Mouse (Mus musculus): ENCODE data around the gene Pmpcb. TPM values are rescaled to one million over a fixed set of nuclear protein-coding genes. Genes with fewer than 3 reads are reported as not detected.

Pmpcb gene
- total and polyA plus RNA-seq, 2 experiments from 2014 or later: 64.7 to 68.6 TPM

DNA sequence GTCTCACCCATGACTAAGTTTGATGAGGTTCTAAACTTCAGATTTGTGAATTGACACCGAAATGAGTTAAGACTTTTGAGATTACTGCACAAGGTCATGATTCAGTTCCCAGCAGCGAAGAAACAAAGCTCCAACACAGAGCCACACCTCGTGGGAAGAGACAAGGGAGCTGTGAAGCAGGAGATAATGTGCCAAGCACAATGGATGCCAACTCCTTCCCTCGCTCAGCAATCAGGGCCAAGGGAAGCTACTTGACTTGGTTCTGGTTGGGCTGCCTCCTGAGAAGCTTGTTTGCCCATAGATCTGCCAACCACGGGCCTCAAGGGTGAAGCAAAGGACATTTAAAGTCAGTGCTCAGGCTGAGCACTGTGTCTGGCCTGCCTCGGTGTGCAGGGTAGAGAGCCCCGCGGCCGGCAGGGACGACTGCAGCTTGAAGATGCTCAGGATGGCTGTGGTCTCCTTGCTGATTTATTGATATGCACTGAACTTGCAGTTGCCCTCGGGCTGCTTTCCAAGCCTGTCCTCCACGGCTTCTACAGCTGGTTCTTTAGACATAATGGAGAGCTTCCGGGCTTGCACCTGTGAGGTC, 24.7 kb upstream of the Pmpcb start:
- no peaks in the 10 kb centered on the region for H3K4me1 ChIP-seq (ENCODE audit: insufficient read depth, low read length)
- H3K9me3 ChIP-seq (ENCODE audit: low read length): no peaks in the 10 kb centered on the region
- no peak overlapping the region for H3K27ac ChIP-seq (ENCODE audit: low read depth, low read length)
- H3K27me3 ChIP-seq (ENCODE audit: insufficient read depth, low read length): no peaks in the 10 kb centered on the region
- no peak for ATAC-seq (ENCODE audit: low FRiP score)
- TF ChIP-seq CTCF (IDR thresholded peaks at IDR 0.05): no peak
- H3K4me3 ChIP-seq (ENCODE audit: low read depth, low read length): no peak overlapping the region
- DNase-seq (ENCODE audit: low spot score): no peak
- H3K9ac ChIP-seq (replicated peaks; ENCODE audit: low read length, poor library complexity, severe bottlenecking): no peak overlapping the region
- H3K4me2 ChIP-seq (ENCODE audit: low read depth, low read length, poor library complexity, severe bottlenecking): no peak overlapping the region
- 72% methylated on average over 13 of the region's 13 CpGs for WGBS
- no peaks in the 10 kb centered on the region for H3K36me3 ChIP-seq (ENCODE audit: insufficient read depth, low read length)

DNA sequence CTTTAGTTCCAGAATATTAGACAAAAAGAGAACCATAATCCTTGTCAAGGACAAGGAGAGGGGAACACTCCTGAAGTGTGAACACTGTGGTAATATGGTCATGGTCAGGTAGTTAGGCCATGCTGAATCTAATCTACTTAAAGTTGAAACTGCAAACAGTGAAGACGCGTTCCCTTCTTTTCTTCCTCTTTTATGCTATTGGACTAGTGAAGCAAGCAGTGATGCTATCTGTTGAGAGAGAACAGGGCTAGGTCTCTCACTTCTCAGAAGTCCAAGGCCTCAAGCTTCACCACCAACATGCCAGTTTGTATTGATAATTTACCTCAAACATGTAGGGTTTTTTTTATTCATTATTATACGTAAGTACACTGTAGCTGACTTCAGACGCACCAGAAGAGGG, 22.5 kb upstream of the Pmpcb start:
- no peak overlapping the region for H3K9ac ChIP-seq (replicated peaks; ENCODE audit: low read length, poor library complexity, severe bottlenecking)
- no peak overlapping the region for H3K27ac ChIP-seq (ENCODE audit: low read depth, low read length)
- no peaks in the 10 kb centered on the region for H3K27me3 ChIP-seq (ENCODE audit: insufficient read depth, low read length)
- no peaks in the 10 kb centered on the region for H3K4me1 ChIP-seq (ENCODE audit: insufficient read depth, low read length)
- 88% methylated on average over 4 of the region's 4 CpGs for WGBS
- DNase-seq (ENCODE audit: low spot score) (no peak), ATAC-seq (ENCODE audit: low FRiP score) (no peak)
- H3K9me3 ChIP-seq (ENCODE audit: low read length): no peaks in the 10 kb centered on the region
- H3K36me3 ChIP-seq (ENCODE audit: insufficient read depth, low read length): no peaks in the 10 kb centered on the region
- no peak overlapping the region for H3K4me3 ChIP-seq (ENCODE audit: low read depth, low read length)
- TF ChIP-seq CTCF (IDR thresholded peaks at IDR 0.05): no peak
- H3K4me2 ChIP-seq (ENCODE audit: low read depth, low read length, poor library complexity, severe bottlenecking): no peak overlapping the region

DNA sequence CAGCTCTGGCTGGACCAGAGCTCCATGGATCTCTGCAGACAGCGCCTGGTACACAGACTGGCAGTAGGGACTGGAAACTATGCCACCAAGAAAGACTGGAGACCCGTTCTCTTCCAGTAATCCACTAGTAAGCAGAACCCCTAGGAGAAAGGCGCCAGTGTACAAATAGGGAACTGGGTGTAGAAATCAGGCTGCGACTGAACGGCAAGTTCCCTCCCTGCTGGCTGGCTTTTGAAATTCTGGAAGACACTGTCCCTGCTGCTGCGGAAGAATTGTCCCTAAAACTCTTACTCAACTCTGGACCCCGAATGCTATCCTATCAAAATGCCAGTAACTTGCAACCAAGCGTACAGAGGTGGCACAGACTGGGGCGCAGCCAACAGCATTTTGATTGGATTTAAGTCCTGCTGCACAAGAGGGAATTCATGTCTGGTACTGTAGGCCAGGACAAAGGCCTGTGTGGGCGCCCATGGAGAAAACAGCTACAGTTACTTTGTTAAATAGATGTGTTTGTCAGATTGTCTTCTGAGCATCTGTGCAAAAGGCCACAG, 19.7 kb upstream of the Pmpcb start:
- DNase-seq (ENCODE audit: low spot score) (no peak), ATAC-seq (ENCODE audit: low FRiP score) (no peak)
- Histone ChIP-seq H3K27me3 (ENCODE audit: insufficient read depth, low read length) (no peaks in the 10 kb centered on the region), H3K9me3 (ENCODE audit: low read length) (no peaks in the 10 kb centered on the region), H3K4me3 (ENCODE audit: low read depth, low read length) (no peak overlapping the region), H3K4me2 (ENCODE audit: low read depth, low read length, poor library complexity, severe bottlenecking) (no peak overlapping the region), H3K4me1 (ENCODE audit: insufficient read depth, low read length) (no peaks in the 10 kb centered on the region), H3K9ac (replicated peaks; ENCODE audit: low read length, poor library complexity, severe bottlenecking) (no peak overlapping the region), H3K36me3 (ENCODE audit: insufficient read depth, low read length) (no peaks in the 10 kb centered on the region), H3K27ac (ENCODE audit: low read depth, low read length) (no peak overlapping the region)
- WGBS: 74% methylated on average over 10 of the region's 10 CpGs
- TF ChIP-seq CTCF (IDR thresholded peaks at IDR 0.05): no peak

- Histone ChIP-seq H3K4me3 (ENCODE audit: low read depth, low read length) (no peak overlapping the region), H3K36me3 (ENCODE audit: insufficient read depth, low read length) (no peaks in the 10 kb centered on the region), H3K9ac (replicated peaks; ENCODE audit: low read length, poor library complexity, severe bottlenecking) (no peak overlapping the region), H3K27ac (ENCODE audit: low read depth, low read length) (no peak overlapping the region), H3K4me2 (ENCODE audit: low read depth, low read length, poor library complexity, severe bottlenecking) (no peak overlapping the region), H3K27me3 (ENCODE audit: insufficient read depth, low read length) (no peaks in the 10 kb centered on the region), H3K4me1 (ENCODE audit: insufficient read depth, low read length) (no peaks in the 10 kb centered on the region), H3K9me3 (ENCODE audit: low read length) (no peaks in the 10 kb centered on the region)
- TF ChIP-seq CTCF (IDR thresholded peaks at IDR 0.05): no peak
- DNase-seq (ENCODE audit: low spot score) (no peak), ATAC-seq (ENCODE audit: low FRiP score) (no peak)
- 85% methylated on average over 5 of the region's 5 CpGs for WGBS
Measured at GRCm38 (mm10) chr5:21718546-21718945, 18.4 kb upstream of the Pmpcb start.

- no peak overlapping the region for H3K9ac ChIP-seq (replicated peaks; ENCODE audit: low read length, poor library complexity, severe bottlenecking)
- H3K27ac ChIP-seq (ENCODE audit: low read depth, low read length): no peak overlapping the region
- no peaks in the 10 kb centered on the region for H3K27me3 ChIP-seq (ENCODE audit: insufficient read depth, low read length)
- H3K36me3 ChIP-seq (ENCODE audit: insufficient read depth, low read length): no peaks in the 10 kb centered on the region
- no peaks in the 10 kb centered on the region for H3K9me3 ChIP-seq (ENCODE audit: low read length)
- TF ChIP-seq CTCF (IDR thresholded peaks at IDR 0.05): no peak
- no peaks in the 10 kb centered on the region for H3K4me1 ChIP-seq (ENCODE audit: insufficient read depth, low read length)
- DNase-seq (ENCODE audit: low spot score): no peak
- ATAC-seq (ENCODE audit: low FRiP score): no peak
- WGBS: 90% methylated on average over 2 of the region's 2 CpGs
- no peak overlapping the region for H3K4me3 ChIP-seq (ENCODE audit: low read depth, low read length)
- no peak overlapping the region for H3K4me2 ChIP-seq (ENCODE audit: low read depth, low read length, poor library complexity, severe bottlenecking)
Measured at GRCm38 (mm10) chr5:21719209-21719608, 17.7 kb upstream of the Pmpcb start.

GRCm38 (mm10) chr5:21724427-21724826, 12.5 kb upstream of the Pmpcb start:
- peak overlapping the region; percentile 67 for H3K27ac ChIP-seq (ENCODE audit: low read depth, low read length)
- H3K9ac ChIP-seq (replicated peaks; ENCODE audit: low read length, poor library complexity, severe bottlenecking): no peak overlapping the region
- ATAC-seq (ENCODE audit: low FRiP score) (no peak), DNase-seq (ENCODE audit: low spot score) (no peak)
- no peaks in the 10 kb centered on the region for H3K4me1 ChIP-seq (ENCODE audit: insufficient read depth, low read length)
- no peaks in the 10 kb centered on the region for H3K27me3 ChIP-seq (ENCODE audit: insufficient read depth, low read length)
- TF ChIP-seq CTCF (IDR thresholded peaks at IDR 0.05): no peak
- WGBS: 23% methylated on average over 1 of the region's 1 CpGs
- no peak overlapping the region for H3K4me2 ChIP-seq (ENCODE audit: low read depth, low read length, poor library complexity, severe bottlenecking)
- no peak overlapping the region for H3K4me3 ChIP-seq (ENCODE audit: low read depth, low read length)
- H3K9me3 ChIP-seq (ENCODE audit: low read length): no peaks in the 10 kb centered on the region
- H3K36me3 ChIP-seq (ENCODE audit: insufficient read depth, low read length): no peaks in the 10 kb centered on the region

All from midbrain, postnatal 0 days (tissue).